Mouse (Mus musculus) liver, adult 2 months (tissue): ENCODE measurements at regions not wholly inside any gene's neighbourhood (a gene's known extent, or its start where the extent isn't known, plus 50 kb on each side); places are given as distances from the start of the nearest gene placed in this dataset.

ENCODE experiments used
- CTCF ChIP-seq: fragments of 200-500 bp; IDR thresholded peaks from 2 replicates; pipeline ENCODE4 v1.5.1; 2011; ENCODE audit warnings: low read depth, low read length, control low read depth
- POLR2A ChIP-seq: fragments of 200-500 bp; IDR thresholded peaks from 2 replicates; pipeline ENCODE4 v1.6.1; 2011; ENCODE audit warnings: low read length, control low read depth; ENCODE audit not compliant: insufficient read depth; ENCODE audit errors: extremely low read depth

DNA sequence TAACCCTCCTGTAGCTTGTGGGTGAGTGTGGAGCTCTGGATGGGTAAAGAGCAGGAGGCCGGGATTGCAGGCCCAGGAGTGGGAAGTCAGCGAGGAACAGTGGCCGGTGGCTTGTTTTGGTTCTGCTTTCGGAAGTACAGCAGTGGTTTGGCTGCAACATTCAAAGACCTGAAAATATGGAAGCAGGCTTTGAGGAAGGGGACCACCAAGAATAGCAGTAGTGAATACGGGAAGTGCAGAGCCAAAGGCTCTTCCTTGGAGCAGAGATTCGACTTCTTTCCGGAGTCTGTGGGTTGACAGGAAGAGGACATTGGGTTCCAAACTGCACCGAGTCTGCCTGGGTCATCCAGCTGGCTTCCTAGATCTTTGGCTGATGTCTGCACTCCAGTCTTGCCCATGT is 209.1 kb upstream of the Klf4 start:
- TF ChIP-seq CTCF (no peak), POLR2A (no peak)
